Mouse (Mus musculus) T-helper 17 cell (primary cell): ENCODE measurements around the gene Ptpro.

Source experiments
- in situ Hi-C, 2 experiments: fragments of 300-600 bp; cut with MboI, MseI; formaldehyde crosslinking; loops; 1 replicate in 1 of 2; 2 replicates in 1 of 2; pipeline ENCODE4 v1.15.1; 2025; ENCODE audit warnings: high pct_unique_total_duplicates in 2 of 2

The Ptpro gene

DNA sequence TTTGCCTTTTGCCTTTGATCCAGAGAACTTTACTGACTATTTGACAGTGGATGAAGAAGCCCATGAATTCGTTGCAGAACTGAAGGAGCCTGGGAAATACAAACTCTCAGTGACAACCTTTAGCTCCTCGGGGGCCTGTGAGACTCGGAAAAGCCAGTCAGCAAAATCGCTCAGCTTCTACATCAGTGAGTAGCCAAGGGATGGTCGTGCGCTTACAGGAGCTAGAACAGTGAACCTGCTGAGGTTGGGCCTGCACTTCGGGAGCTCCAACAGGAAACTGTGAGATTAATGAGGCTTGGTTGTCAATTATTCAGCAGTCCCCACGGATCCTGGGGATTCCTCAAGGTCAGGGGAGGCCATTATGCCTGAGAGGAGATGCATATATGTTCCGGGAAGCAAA, 130.4 kb downstream of the Ptpro start:
- in situ Hi-C loops, result no loop called here

DNA sequence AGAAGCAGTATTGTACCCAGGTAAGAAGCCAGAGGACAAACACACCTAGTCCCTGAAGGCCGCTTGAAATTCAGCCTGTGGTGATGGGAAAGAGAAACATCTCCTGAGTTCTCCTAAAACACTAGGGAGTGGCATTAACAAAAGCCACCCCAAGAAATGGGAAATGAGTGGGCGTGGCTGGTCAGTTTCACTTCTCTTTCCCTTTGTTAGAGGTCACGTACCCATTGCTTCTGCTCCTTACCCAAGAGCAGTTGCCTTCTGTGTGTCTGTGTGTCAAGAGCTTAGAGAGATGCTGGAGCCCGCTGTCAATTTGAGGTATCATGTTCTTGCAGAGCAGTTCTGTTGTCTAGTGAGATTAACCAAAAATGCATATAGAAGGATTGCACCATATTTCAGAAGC, 134.2 kb downstream of the Ptpro start:
- in situ Hi-C loops, result no loop called here

DNA sequence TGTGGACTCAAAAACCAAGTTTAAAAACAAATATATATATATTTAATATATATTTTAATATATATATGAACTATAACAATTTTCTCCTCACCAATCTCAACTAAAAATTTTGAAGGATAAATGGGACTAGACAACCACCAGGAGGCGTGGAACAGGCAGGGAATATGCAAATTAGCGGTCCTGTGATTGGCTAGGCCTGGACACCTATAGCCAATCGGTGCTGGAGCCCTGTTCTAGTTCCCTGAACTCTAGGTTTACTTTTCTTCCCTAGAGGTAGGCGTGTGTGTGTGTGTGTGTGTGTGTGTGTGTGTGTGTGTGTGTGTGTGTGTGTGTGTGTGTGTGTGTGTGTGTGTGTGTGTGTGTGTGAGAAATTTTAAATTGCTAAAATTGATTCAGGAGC, 134.8 kb downstream of the Ptpro start:
- in situ Hi-C loops, result no loop called here

DNA sequence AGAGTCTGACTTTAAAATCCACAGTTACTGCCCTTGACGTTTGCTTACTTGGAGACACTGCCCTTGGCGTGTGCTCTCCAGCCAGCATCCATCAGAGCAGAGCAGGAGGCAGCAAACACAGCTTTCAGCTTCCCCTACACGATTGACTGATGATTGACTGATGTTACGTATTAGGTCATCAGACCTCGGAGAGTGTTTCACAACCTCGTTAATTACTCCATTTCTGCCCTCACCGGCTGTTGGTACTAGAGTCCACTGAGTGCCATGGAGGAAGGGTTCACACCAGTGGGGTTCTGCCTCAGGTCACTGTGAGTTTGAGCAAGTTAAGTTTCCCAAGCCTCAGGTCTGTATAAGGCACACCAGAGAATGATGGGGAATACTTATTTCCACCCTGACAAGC, 143.0 kb downstream of the Ptpro start:
- in situ Hi-C loops, result no loop called here

DNA sequence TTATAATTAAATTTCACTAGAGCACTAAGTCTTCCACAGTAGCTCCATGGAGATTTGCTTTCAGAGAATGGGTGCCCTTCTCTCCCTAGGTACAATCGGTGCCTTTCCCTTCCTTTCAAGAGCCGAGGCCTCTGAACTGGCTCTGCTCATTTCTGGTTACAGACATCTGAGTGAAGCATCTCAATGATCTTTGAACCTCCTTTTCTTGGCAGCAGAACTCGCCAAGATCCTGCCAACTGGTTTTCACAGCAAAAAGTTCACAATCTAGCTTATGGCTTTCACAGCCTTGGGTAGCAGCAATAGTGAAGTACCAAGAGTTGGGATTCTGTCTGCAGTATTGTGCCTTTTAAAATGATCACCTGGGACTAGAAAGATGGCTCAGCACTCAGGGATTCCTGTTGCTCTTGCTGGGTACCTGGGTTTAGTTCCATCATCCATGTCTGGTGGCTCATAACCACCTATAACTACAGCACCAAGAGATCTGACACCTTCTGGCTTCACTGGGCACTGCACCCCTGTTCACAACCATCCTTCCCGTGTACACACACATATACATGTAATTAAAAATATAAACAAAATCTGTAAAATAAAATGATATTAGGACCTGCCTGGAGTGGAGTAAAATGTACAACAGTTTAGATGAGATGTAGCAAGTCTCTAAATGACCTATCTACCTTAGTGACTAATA, 144.1 kb downstream of the Ptpro start:
- in situ Hi-C loops, result no loop called here

DNA sequence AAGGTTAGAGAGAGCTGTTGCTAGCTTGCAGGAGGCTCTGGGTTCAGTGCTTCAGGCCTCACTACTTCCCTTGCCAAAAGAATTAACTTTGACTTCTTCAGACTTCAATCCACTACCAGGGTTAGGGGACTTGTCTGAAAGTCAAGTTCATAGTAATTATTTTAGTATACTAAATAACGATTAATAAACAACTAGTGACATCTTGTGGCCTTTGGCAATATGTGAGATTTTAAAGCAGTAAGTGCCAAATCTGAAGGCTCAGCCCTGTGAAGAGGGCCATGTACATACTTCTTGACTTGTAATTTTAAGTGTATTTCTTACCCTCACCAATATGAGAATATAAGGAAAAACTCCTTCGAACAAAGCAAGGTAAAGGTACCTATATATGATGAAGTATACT, 145.2 kb downstream of the Ptpro start:
- in situ Hi-C loops, result no loop called here

DNA sequence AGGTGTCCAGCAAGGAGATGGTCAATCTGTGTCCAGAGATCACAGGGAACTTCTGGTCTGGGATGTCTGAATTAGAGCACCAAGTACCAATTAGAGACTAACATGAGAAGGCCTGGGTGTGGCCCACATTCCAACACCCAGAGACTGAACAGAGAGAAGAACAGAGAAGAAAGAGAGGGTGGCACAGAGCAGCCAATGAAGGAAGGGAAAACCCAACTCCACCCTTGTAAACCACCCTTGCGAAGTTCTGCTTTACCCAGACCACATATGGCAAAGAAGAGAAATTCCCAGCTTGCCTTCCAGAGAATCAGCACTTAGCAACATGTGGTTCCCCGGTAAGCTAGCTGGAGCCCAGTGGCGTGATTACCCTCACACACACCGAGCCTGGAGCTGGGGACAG, 152.1 kb downstream of the Ptpro start:
- in situ Hi-C loops, result no loop called here

DNA sequence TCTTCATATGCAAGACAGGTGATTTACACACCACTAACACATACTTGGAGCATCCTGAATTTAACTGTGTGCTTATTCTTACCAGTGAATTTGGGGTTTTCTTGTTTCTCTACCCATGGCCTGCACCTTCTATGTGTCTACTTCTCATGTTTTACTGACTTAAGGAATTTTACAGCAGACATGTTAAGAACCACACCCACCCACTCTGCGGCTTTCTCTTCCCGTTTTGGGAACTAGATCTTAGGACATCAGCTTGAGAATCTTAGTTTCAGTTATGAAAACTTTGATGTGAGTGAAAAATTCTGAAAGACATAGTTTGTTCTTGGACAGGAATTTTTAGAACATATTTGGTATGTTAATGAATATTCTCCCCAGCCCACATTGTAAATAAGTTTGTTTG, 153.6 kb downstream of the Ptpro start:
- in situ Hi-C loops, result no loop called here

DNA sequence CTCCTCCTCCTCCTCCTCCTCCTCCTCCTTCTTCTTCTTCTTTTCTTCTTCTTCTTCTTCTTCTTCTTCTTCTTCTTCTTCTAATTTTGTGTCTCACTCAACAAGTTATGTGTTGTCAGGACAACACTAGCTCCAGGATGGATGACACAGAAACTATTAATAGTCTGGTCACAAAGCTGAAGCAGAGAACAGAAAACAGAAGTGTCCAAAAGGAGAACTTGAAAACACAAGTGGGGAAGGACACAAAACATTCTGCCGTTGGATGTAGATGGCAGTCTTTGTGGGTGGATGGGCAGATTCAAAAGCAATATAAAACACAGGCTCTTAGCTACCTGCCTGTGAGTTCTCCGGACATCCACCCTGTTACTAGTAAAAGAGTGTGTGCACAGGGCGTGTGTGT, 158.4 kb downstream of the Ptpro start:
- in situ Hi-C loops, result loop anchor here in 1 of 2 experiments (5.0 kb wide), 1 partner anchor 317 kb away; no protein-coding TSS in a partner anchor

DNA sequence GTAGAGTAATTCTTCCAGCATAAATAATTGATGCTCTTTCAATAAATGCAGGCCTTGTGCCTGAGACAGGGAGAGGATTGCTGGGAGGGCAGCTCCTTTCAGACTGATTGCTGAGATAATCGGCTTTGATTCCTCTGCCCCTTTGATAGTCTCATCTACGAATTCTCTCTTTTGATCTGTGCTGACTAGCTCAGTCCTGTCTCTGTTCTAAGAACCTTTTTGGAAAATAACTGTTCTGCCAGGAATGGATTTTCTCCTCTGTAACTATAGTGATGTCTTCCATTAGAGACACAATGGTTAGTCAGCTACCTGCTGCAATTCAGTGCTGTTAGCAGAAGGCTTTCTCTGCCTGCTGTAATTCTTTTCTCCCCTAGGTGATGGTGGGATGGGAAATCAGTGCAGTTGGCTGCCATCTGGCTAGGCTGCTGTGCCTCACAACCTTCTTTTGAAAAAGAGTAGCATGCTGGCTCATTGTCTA, 159.8 kb downstream of the Ptpro start:
- in situ Hi-C loops, result loop anchor here in 1 of 2 experiments (5.0 kb wide), 1 partner anchor 315 kb away; no protein-coding TSS in a partner anchor

DNA sequence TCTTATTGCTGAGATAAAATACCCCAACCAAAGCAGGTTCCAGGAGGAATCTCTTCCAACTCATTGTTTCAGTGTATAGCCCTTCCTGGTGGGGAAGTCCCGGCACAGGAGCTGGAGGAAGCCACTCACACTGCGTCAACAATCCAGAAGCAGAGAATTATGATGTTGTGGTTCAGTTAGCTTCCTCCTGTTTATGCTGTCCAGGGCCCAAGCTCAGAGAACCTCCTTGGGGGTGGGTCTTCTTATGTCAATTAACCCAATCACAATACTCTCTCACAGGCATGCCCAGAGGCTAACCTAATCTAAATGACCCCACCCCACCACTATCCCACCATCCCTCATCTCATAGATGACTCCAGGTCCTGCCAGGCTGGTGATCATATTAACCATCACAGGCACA, 160.9 kb downstream of the Ptpro start:
- in situ Hi-C loops, result loop anchor here in 1 of 2 experiments (5.0 kb wide), 1 partner anchor 314 kb away; no protein-coding TSS in a partner anchor

DNA sequence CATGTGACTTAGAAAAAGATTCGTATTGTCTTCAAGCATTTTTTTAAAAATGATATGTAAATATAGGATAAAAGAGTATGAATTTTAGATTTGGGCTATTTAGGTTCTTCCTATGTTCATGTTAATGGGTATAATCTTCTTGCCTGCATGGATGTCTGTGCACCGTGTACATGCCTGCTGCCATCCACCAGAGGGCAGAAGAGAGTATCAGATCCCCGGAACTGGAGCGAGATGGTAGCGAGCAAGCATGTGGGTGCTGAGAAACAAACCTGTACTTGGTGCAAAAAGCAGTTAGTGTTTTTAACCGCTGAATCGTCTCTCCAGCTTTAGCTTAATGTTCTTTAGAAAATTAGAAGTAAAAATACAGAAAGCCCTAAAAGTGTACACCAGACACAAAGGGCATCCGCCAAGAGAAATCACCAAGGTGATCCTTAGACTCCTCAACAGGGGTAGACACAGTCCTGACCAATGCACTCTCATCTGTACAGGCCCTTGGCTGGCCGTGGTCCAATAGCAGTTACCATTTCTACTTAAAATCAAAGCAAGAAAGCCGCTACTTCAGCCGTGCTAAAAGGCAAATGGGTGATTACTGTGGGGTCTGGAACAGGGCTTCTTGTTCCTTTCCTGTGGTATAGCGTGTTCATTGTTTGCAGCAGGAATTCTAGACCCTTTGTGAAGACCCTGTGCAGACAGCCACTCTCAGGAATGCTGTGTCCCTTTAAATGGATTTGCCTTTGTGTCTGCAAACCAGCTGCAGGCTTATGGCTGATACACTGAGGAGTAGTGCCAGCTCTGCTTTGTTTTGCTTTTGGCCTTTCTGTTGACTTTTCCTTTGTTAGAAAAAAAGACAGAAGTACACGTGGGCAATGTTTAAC, 162.6 kb downstream of the Ptpro start:
- in situ Hi-C loops, result loop anchor here (5.0 kb wide), 1 partner anchor 313 kb away; no protein-coding TSS in a partner anchor

DNA sequence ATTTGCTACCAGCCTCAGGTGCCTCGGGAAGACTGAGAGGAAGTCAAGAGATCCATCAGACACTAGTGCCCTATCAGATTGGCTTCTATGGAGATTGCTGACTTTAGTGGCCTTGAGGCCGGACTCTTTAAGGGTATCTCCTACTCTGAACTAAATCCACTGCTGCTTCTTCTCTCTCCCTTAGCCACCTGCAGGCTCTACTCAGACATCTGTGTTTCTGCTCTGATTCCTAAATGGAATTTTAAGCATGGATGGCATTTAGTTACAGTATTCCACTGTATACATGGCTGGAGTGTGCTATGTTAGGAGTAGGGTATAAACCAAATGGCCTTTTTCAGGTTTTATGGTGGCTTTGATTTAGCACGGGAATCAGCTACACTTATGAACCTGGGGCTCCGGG, 170.7 kb downstream of the Ptpro start:
- in situ Hi-C loops, result no loop called here

DNA sequence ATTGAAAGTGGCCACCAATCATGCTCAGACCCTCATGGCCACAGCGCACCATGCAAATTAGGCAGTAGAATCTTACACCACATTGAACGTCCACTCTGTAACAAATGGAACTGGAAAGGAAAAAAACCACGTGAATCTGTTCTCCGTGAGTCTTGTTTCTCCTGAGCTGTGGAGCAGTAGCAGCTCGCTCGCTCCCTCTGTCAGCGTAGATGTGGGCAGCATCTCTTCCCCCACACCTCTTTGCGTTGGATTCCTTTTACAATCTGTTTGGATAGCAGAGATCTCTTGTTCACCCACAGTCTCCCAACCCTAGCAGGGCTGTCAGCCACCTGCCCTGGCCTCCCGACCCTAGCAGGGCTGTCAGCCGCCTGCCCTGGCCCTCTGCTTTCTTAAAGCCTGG, 171.7 kb downstream of the Ptpro start:
- in situ Hi-C loops, result no loop called here

DNA sequence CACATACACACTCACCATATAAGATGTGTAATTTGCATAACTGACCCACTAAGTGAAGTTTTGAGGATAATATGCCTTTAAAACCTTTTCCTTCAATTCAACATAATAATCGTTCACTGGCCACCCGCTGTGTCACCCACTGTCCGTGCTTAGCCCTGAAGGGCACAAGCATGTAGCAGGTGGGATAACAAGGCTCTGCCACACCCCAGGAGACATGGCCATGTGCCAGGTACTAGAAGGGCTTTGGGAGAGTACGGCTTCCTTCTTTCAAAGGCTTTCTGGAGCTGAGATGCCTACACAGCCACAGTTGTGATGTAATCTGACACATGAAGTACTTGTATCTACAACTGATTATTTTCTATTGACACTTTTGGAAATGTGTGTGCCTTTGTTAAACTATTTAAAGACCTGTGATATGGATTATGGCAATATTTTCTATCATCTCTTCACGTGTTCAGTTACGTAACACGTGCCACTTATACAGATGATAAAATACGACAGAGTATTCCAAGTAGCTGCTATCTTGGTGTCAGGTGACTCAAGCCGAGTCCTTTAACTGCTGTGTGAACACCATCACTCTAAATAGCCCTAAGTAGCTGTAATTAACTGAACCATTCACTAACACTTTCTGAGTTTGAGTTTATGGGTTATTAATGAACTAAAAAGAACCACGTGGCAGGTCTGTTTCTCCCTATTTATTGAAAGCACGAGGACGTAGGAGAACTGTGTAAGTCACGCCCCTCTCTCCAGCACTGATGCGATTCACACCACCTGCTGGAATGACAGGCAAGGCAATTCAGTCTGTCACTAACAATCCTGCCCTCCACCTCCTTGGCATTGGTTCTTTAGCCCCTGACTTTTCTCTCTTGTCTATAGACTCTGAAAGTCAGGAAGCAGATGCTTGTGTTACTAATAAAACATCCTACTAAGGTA, 173.6 kb downstream of the Ptpro start:
- in situ Hi-C loops, result no loop called here

DNA sequence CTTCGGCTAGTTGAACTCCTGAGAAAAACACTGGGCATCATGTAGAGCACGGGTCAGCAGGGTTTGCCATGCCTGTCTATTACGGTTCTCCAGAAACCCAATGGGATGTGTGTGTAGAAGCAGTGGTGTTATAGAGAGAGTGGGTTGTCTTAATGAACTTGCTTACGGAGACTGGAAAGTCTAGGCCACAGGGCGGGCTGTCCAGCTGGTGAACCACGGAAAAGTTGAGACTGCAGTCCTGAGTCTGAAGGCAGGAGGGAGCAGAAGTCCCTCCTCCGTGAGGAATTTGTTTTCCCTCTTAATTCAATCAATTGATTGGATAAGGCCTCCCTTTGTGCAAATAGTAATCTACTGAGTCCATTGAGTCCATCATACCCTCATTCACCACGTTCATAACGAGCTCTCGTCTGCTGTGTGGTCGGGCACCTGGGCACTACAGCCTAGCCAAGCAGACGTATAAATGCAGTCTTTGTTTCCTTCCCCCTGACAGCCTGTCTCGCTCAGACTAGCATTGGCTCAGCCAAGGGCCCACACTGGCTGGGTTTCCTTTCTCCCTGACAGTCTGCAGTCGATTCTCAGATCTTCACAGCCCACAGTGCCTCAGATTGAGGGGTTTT, 181.5 kb downstream of the Ptpro start:
- in situ Hi-C loops, result no loop called here

DNA sequence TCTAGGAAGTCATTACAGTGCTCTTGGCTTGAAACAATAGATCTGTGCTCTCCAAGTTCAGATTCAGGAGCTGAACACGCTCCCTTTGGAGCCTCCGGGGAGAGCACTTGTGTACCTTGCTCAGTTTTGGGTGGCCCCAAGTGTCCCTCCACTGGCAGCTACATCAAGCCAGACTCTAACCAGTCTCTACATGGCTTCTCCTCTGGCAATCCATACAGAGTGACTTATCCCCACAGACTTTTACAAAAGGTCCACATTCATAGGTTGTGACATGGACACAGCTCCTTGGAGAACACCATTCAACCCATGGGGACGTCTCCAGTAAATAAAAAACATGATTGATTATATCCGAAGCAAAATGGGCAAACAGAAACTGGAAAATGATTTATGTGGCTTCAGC, 185.4 kb downstream of the Ptpro start:
- in situ Hi-C loops, result no loop called here

DNA sequence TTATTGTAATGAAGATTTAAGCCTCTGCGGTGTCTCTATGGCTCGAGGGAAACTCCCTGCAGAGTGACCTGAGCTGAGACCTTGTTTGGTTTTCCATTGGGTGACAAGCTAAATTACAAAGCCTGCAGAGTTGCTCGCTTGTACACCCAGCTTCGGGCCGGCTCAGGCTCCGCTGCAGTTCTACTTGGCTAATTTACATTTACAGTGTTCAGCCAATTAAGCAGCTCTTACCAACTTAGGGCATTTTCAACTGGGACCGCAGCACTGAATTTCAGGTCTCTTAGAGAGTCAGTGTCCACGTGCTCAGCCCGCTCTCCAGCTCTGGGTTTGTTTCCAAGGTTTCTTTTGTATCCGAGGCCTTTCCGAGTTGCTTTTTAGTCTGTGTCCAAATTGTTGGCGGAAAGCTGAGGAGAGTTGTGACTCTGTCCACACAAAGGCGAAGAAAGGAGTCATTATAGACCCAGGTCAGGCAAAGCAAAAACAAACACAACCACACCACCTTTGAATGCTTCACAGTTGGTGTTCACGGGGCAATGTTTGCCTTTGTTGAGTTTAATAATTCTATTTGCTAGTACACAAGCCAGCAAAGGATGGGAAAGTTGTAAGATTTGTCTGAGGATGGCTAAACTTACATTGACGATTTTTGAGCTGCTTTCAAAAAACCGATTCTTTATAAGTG, 185.9 kb downstream of the Ptpro start:
- in situ Hi-C loops, result no loop called here

DNA sequence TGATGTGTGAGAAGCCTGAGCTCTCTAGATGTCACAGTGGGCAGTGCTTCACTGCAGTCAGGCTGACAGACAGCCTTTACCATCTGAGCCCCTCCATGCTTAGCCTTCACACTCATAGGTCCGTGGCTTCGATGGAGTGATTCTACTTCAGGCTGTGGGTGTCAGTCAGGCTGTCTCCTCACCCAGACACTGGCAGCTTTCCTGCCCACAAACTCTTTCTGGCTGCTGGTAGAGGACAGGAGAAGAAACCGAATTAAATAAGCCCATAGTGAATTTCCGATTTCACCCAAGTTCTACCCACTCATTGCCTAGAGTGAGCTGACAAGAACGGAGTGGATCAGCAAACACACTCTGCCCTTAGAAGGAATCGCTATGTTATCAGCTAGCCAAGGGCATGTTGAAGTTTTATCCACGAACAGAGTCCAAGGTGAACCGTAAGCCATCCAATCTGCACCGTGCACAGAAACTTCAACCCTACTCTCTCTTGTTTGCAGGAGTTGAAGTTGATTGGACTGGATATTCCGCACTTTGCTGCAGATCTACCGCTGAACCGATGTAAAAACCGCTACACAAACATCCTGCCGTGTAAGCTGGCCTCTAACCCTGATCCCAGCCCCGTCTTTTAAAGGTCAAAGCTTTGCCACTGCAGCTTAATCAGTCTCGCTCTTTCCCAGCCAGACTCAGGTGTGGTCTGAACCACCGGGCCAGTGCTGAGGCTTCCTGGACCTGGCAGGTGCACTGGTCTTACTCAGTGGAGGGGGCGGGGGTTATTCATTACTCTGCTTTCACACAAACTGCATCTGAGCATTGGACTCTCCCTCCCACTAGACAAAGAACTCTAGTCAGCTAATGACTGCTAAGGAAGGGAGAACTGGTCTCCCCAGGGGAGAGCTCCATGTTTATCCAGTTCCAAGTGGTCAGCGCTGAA, 188.7 kb downstream of the Ptpro start:
- in situ Hi-C loops, result no loop called here
